Mouse (Mus musculus): ENCODE results near the gene Ubl7. TPM values are rescaled to one million over a fixed set of nuclear protein-coding genes. Genes with fewer than 3 reads are reported as not detected.

The Ubl7 gene
- polyA plus RNA-seq, 1 experiment: 131 TPM

GRCm38 (mm10) chr9:57932831-57933602 lies 22.2 kb downstream of the Ubl7 start:
- TF ChIP-seq POLR2A (IDR thresholded peaks at IDR 0.05; ENCODE audit: borderline replicate concordance, extremely low read depth, low read depth, low read length) (no peak), CTCF (IDR thresholded peaks at IDR 0.05; ENCODE audit: insufficient read depth, low read length) (no peak)
- WGBS: 47% methylated on average over 6 of the region's 6 CpGs
- no peak for DNase-seq
- no peak overlapping the region for H3K4me3 ChIP-seq (replicated peaks; ENCODE audit: extremely low read depth, low read depth, low read length)
- peaks cover 6% of the 10 kb centered on the region for H3K4me1 ChIP-seq (ENCODE audit: control insufficient read depth, insufficient read depth, low read length)

GRCm38 (mm10) chr9:57935683-57936437 lies 25.1 kb downstream of the Ubl7 start:
- Histone ChIP-seq H3K4me3 (replicated peaks; ENCODE audit: extremely low read depth, low read depth, low read length) (no peak overlapping the region), H3K4me1 (ENCODE audit: control insufficient read depth, insufficient read depth, low read length) (peaks cover 3% of the 10 kb centered on the region)
- peak; percentile 85 for DNase-seq
- WGBS: 30% methylated on average over 6 of the region's 6 CpGs
- TF ChIP-seq CTCF (IDR thresholded peaks at IDR 0.05; ENCODE audit: insufficient read depth, low read length): peak; percentile 93
- TF ChIP-seq POLR2A (IDR thresholded peaks at IDR 0.05; ENCODE audit: borderline replicate concordance, extremely low read depth, low read depth, low read length): no peak

GRCm38 (mm10) chr9:57937171-57937570 lies 26.4 kb downstream of the Ubl7 start:
- 92% methylated on average over 4 of the region's 4 CpGs for WGBS
- no peak for TF ChIP-seq POLR2A (IDR thresholded peaks at IDR 0.05; ENCODE audit: borderline replicate concordance, extremely low read depth, low read depth, low read length)
- no peak for TF ChIP-seq CTCF (IDR thresholded peaks at IDR 0.05; ENCODE audit: insufficient read depth, low read length)
- Histone ChIP-seq H3K4me3 (replicated peaks; ENCODE audit: extremely low read depth, low read depth, low read length) (no peak overlapping the region), H3K4me1 (ENCODE audit: control insufficient read depth, insufficient read depth, low read length) (no peaks in the 10 kb centered on the region)
- DNase-seq: no peak

- no peaks in the 10 kb centered on the region for H3K4me1 ChIP-seq (ENCODE audit: control insufficient read depth, insufficient read depth, low read length)
- 69% methylated on average over 6 of the region's 6 CpGs for WGBS
- H3K4me3 ChIP-seq (replicated peaks; ENCODE audit: extremely low read depth, low read depth, low read length): no peak overlapping the region
- no peak for TF ChIP-seq POLR2A (IDR thresholded peaks at IDR 0.05; ENCODE audit: borderline replicate concordance, extremely low read depth, low read depth, low read length)
- no peak for TF ChIP-seq CTCF (IDR thresholded peaks at IDR 0.05; ENCODE audit: insufficient read depth, low read length)
- no peak for DNase-seq
These were observed 26.9 kb downstream of the Ubl7 start for GRCm38 (mm10) chr9:57937651-57938050.

GRCm38 (mm10) chr9:57938225-57939055 lies 27.7 kb downstream of the Ubl7 start:
- no peak for DNase-seq
- H3K4me1 ChIP-seq (ENCODE audit: control insufficient read depth, insufficient read depth, low read length): no peaks in the 10 kb centered on the region

GRCm38 (mm10) chr9:57939431-57940348 lies 28.9 kb downstream of the Ubl7 start, which contains the start of gene Sema7a:
Sema7a (plus strand) TSS chr9:57940112.
- 3% methylated on average over 60 of the region's 60 CpGs for WGBS
- peak within 1 kb of the TSS; percentile 79 for H3K4me3 ChIP-seq (replicated peaks; ENCODE audit: extremely low read depth, low read depth, low read length)
- peaks cover 4% of the 10 kb centered on the region for H3K4me1 ChIP-seq (ENCODE audit: control insufficient read depth, insufficient read depth, low read length)
- no peak for TF ChIP-seq CTCF (IDR thresholded peaks at IDR 0.05; ENCODE audit: insufficient read depth, low read length)
- TF ChIP-seq POLR2A (IDR thresholded peaks at IDR 0.05; ENCODE audit: borderline replicate concordance, extremely low read depth, low read depth, low read length): peak; percentile 88
- DNase-seq: peak; percentile 73

More at GRCm38 (mm10) chr9:57938225-57939055, 27.7 kb downstream of the Ubl7 start:
- H3K4me3 ChIP-seq (replicated peaks; ENCODE audit: extremely low read depth, low read depth, low read length): no peak overlapping the region
- WGBS: 72% methylated on average over 5 of the region's 5 CpGs
- TF ChIP-seq CTCF (IDR thresholded peaks at IDR 0.05; ENCODE audit: insufficient read depth, low read length): no peak
- TF ChIP-seq POLR2A (IDR thresholded peaks at IDR 0.05; ENCODE audit: borderline replicate concordance, extremely low read depth, low read depth, low read length): no peak

- H3K4me1 ChIP-seq (ENCODE audit: control insufficient read depth, insufficient read depth, low read length): peaks cover 4% of the 10 kb centered on the region
- under 1% methylated on average over 44 of the region's 44 CpGs for WGBS
- TF ChIP-seq CTCF (IDR thresholded peaks at IDR 0.05; ENCODE audit: insufficient read depth, low read length) (no peak), POLR2A (IDR thresholded peaks at IDR 0.05; ENCODE audit: borderline replicate concordance, extremely low read depth, low read depth, low read length) (no peak; the same call in 1 of the 2 replicates)
- DNase-seq: no peak
- H3K4me3 ChIP-seq (replicated peaks; ENCODE audit: extremely low read depth, low read depth, low read length): peak overlapping the region; percentile 79
These were observed 29.6 kb downstream of the Ubl7 start for GRCm38 (mm10) chr9:57940349-57940794.

GRCm38 (mm10) chr9:57940861-57941638 lies 30.3 kb downstream of the Ubl7 start:
- peak overlapping the region; percentile 71 for H3K4me3 ChIP-seq (replicated peaks; ENCODE audit: extremely low read depth, low read depth, low read length)
- H3K4me1 ChIP-seq (ENCODE audit: control insufficient read depth, insufficient read depth, low read length): peaks cover 4% of the 10 kb centered on the region
- WGBS: 8% methylated on average over 28 of the region's 28 CpGs
- TF ChIP-seq CTCF (IDR thresholded peaks at IDR 0.05; ENCODE audit: insufficient read depth, low read length): no peak
- TF ChIP-seq POLR2A (IDR thresholded peaks at IDR 0.05; ENCODE audit: borderline replicate concordance, extremely low read depth, low read depth, low read length): no peak
- DNase-seq: no peak

Measured in lung, adult 2 months (tissue).